Mouse (Mus musculus) retina, adult 2 months (tissue): Measurements from ENCODE around the gene Rasl10a.
A peak's percentile ranks its signal among the peaks of the same experiment; 100 is the strongest.

ENCODE experiments used
- DNase-seq: peaks from one replicate; pipeline ENCODE4 v3.0.0-alpha.2; 2012; ENCODE audit warnings: low read depth, low spot score

The Rasl10a gene

GRCm38 (mm10) chr11:5052200-5052854, 5.6 kb upstream of the Rasl10a start:
- no peak for DNase-seq

GRCm38 (mm10) chr11:5054151-5054550, 3.8 kb upstream of the Rasl10a start:
- no peak for DNase-seq

DNA sequence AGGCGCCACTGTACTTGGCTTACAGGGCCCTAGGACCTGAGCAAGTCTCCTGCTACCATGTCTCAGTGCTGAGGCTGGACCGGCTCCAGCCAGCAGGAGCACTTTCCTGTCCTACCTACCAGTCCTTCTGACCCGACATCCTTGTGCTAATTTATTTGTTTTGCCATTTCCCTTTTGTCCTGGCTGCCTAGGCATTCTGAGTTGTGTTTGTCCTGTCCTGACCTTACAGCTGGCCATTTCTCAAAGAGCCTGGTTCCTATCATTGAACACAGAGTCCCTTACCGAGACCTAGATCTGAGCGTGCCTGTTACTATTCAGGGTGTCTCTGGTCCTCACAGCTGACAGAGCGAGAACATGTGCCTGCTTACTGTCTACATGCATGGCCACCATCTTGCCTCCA, 3.1 kb upstream of the Rasl10a start:
- DNase-seq = no peak

DNA sequence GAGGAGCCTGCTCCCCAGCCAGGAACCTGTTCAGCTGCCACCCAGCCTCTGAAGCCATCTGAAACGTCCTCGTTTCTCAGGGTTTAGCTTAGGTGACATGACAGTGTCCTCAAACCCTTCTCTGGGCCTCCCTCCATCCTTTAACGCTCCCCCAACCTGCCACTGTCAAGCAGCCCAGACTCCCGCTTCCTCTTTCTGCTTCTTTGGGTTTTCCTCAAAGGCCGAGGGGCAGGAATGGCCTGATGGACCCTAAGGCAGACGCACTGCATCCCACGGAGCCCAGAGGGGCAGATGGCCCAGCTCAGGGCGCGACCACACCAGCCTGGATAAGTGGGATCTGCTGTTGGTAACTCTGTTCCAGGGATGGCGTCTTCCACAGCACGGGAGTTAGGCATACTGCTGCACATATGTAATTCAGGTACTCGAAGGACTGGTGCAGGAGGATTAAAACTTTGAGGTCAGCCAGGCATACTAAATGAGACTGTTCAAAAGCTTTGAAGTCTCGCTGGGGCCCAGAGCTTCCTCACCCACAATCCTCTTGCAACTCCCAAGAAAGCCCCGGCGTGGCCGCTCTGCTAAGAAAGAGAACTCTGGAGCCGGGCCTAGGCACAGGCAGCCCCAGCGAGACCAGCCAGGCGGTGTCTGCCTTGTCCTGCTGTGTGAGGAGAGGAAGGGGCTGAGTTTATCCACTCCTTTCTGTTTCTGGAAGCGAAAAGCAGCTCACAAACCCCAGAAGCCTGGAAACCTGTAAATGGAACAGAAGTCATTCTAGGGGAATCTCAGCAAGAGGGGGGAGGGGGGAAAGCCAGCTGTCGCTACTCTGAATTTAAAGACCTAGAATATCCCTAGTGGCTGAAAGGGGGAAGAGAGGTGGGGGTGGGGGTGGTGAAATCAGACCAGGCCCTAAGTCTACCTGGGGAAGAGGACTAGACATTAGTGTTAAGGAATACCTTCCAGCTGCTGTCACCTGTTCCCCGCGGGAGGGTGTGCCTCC, 1.7 kb upstream of the Rasl10a start:
- no peak for DNase-seq

DNA sequence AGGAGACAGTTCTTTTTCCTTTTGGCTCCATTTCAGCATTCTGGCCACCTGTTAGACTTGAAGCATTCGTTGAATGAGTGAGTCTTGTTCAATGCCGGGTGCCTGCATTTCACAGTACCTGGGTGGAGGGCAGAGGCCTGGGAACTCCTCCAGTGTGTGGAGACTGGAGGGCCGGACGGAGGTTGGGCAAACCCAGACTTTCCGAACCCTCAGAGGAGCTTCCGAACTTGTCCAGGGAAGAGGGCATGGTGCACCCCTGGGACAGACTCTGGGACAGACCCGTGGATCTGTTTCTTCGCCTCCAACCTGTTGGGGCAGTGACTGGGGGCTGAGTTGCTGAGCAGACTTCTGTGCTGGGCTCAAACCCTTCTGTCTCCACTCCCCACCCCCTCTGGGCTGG, 864 bp upstream of the Rasl10a start:
- no peak for DNase-seq

GRCm38 (mm10) chr11:5057541-5057855, 430 bp upstream of the Rasl10a start:
- no peak for DNase-seq

GRCm38 (mm10) chr11:5058783-5059182, 855 bp downstream of the Rasl10a start:
- no peak for DNase-seq

DNA sequence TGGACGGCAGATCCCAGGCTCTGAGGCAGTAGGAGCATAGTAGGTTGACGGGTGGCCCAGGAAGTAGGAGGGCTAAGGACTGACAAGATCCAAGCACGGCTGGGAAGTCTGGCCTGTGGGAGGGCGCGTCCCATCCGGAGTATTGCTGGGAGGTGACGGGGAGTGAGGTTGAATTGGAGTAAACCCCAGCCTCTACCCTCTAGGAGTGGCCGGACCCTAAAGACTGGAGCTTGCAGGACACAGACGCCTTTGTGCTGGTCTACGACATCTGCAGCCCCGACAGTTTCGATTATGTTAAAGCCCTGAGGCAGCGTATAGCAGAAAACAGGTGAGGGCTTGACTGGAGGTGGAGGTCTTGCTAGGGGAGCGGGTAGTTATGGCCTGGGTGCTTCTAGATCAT, 1.3 kb downstream of the Rasl10a start:
- no peak for DNase-seq

DNA sequence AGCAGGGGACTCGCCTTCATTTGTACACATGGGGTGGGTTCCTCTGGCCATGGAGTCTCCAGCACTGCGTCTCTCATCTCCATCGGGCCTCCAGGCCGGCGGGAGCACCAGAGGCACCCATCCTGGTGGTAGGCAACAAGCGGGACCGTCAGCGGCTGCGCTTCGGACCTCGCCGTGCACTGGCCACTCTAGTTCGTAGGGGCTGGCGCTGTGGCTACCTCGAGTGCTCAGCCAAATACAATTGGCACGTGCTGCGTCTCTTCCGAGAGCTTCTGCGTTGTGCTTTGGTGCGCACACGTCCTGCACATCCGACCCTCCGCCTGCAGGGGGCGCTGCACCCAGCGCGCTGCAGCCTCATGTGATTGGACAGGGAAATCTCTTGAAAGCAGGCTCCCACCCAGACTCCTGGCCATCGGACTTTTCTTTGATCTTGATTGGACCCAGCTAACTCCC, 1.8 kb downstream of the Rasl10a start:
- no peak for DNase-seq

DNA sequence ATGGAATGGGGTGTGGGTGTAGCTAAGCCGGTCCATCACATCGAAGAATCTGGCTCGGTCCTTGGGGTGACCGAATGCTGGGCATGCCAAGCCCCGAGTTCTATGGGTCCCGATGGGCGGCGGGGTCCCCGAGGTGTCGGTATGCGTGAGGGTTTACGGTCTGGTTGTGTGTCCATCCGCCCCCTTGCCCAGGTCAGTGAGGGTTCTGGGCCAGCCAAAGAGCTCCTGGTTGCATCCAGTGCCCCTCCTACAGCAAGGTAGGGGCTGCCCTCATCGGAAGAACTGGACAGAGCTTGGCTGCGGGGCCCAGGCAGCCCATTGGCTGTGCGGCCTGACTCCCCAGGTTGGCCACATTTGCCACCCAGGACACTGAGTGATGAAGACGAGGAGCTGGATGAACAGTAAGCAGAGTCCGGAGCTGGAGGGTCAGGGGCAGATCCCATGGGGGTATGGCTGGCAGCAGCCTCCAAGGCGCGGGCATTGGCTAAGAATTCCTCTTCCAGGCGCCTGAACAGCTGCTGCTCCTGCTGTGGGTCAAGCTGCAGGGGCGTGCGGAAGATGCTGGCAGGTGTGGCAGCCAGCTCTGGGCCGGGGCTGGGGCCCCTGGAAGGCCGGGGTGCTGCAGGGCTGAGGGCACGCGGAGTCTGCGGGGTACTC, 3.0 kb downstream of the Rasl10a start:
- no peak for DNase-seq

- DNase-seq = no peak
Measured at GRCm38 (mm10) chr11:5061413-5062139, 3.6 kb downstream of the Rasl10a start.

- no peak for DNase-seq
Measured at GRCm38 (mm10) chr11:5062326-5062725, 4.4 kb downstream of the Rasl10a start.

DNA sequence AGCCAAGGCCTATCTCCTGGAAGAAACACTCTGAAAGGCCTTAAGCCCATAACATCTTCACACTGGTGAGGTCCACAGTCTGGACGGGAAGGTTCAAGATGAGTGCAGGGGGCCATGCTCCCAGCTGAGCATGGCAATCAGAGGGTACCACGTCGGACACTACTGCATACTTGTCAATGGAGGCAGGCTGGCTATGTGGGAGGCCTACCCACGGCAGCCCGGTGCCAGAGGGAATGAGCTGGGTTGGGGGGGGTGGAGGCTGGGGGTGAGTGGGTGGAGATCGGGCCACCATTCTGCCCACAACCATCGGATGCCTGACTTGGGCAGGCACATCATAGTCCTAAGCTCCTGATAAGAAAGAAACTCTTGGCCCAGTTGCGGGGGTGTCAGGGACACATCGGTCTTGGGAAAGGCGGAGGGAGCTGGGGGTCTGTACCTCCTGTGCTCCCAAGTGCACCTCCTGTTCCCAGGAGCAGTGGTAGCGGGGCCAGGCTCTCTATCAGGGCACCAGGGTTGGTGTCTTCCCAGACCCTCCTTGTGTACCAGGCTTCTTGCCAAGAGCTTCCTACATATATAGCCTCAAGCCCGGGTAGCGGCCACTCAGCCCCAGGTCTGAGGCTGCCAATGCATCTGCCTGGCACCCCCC, 5.1 kb downstream of the Rasl10a start:
- DNase-seq = no peak

DNA sequence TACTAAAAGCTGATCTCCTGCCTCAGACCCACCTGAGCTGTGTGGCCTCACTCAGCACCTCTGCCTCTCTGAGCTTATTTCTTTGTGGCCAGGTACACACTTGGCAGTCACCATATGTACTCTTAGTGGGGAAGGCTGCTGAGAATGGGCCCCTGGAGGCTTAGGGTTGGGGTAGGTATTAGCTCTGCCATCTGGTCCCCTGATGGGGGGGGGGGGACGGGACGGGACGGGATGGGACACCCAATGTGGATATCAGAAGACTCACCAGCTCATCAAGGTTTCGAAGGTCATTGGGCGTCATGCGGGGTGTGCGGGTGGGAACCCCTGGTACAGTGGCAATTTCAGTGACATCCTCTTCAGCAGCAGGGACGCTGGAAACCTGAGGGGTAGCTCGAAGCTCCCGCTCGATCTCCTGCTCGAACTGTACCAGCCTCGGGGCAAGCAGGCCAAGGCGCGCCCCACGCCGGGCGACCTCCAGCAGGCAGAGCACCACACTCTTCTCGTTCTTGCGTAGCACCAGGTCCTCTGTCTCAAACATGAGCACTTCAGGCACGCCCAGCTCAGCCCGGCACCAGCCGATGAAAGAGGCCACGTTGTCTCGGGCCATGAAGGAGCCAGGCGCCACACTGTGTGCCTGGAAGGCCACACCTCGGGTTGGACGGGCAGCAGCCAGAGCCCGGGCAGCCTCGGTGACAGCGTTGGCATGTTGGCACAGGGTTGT, 5.8 kb downstream of the Rasl10a start:
- no peak for DNase-seq

DNA sequence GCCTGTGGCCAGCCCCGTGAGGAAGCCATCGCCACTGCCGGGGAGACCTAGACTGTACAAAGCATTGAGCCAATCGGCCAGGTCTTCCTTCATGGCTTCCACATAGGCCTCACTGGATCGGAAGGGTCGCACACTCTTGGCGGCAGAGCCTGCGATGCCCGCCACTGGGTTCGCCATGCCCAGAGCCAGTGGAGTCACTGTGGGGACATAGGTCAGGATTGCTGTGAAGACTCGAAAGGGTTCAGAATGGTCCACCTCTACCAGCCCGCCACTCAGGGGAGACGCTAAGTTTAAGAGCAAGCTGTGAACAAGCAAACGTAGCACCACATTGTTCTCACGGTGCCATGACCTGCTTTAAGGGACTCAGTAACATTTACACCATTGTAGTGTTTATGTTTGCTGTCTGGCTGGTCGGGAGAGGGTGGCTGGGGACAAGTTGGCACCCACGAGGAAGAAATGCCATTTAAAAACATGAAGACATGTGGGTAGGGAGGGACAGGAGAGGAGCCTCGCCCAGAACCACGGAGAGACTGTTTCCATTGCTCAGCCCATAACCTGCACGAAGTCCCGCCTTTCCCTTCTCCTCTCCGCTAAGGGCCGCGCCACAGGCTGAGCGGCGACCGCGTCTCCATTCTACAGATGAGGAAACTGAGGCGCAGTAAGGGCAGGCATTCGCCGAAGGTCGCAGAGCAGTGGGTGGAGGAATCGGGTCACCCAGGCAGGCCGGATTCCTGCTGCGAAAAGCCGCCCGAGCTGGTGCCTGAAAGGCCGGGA, 6.5 kb downstream of the Rasl10a start:
- DNase-seq = no peak

GRCm38 (mm10) chr11:5065056-5065821, 7.3 kb downstream of the Rasl10a start, which contains the start of gene Gas2l1:
TSS of gene Gas2l1 (minus strand) at chr11:5065327.
- DNase-seq = peak; percentile 65

DNA sequence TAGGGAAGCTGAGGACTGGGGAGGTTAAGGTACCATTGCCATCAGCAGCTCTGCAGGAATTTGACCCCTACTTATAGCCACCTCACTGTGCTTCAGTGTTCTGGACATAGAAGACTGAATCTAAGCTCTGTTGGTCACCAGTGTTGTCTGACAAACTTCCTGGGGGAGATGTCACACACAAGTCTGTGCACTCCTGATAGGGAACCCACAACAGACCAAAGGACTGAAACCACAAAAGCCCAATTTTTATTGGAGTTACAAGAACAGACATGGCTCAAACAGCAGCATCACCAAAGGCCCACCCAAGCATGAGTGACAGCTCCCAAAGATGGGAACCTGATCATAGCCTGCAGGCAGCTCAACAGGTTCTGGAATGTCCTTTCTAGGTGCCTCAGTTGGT, 9.1 kb downstream of the Rasl10a start:
- DNase-seq = no peak

- no peak for DNase-seq
Measured at GRCm38 (mm10) chr11:5068126-5068971, 10.4 kb downstream of the Rasl10a start.
